Mouse (Mus musculus) liver, embryonic 16.5 days (tissue): ENCODE results near the gene Zdhhc6. TPM values are rescaled to one million over a fixed set of nuclear protein-coding genes. Genes with fewer than 3 reads are reported as not detected.

Experiments used
- ATAC-seq: fragments of 200-750 bp; cut with Nextera tagmentation; 2 replicates; pipeline ENCODE4 v1.8.0; 2017; ENCODE audit warnings: low read depth, mild to moderate bottlenecking, moderate number of reproducible peaks, moderate library complexity
- H3K27ac ChIP-seq: fragments of 300-500 bp; sonication (generic); 2 replicates; pipeline ENCODE4 v1.5.1; 2014; ENCODE audit warnings: mild to moderate bottlenecking, low read length
- H3K27me3 ChIP-seq: fragments of 300-500 bp; sonication (generic); 2 replicates; pipeline ENCODE4 v1.6.1; 2014; ENCODE audit warnings: low read depth, low read length, mixed read lengths; ENCODE audit not compliant: control insufficient read depth, insufficient read depth
- H3K36me3 ChIP-seq: fragments of 300-500 bp; sonication (generic); 2 replicates; pipeline ENCODE4 v1.6.1; 2014; ENCODE audit warnings: mild to moderate bottlenecking; ENCODE audit not compliant: control insufficient read depth, insufficient read depth
- H3K4me1 ChIP-seq: fragments of 300-500 bp; sonication (generic); 2 replicates; pipeline ENCODE4 v1.6.1; 2014; ENCODE audit warnings: low read depth, low read length, mixed read lengths; ENCODE audit not compliant: control insufficient read depth
- H3K4me2 ChIP-seq: fragments of 300-500 bp; sonication (generic); 2 replicates; pipeline ENCODE4 v1.6.1; 2014; ENCODE audit warnings: low read depth, low read length, mixed read lengths
- H3K4me3 ChIP-seq: fragments of 300-500 bp; sonication (generic); 2 replicates; pipeline ENCODE4 v1.5.1; 2014; ENCODE audit warnings: low read depth, mild to moderate bottlenecking, low read length
- H3K9ac ChIP-seq: fragments of 300-500 bp; sonication (generic); 2 replicates; pipeline ENCODE4 v1.6.1; 2014; ENCODE audit warnings: low read depth, low read length
- H3K9me3 ChIP-seq: fragments of 300-500 bp; sonication (generic); replicated peaks from 2 replicates; pipeline ENCODE4 v1.6.1; 2016; ENCODE audit warnings: low read length; ENCODE audit not compliant: control insufficient read depth
- WGBS: fragments of 180-500 bp; shearing (Covaris S2); extraction: QIAGEN DNeasy Blood & Tissue Kit; methylation state at CpG from one replicate; pipeline ENCODE4 v1.1.7; 2014; ENCODE audit not compliant: insufficient replicate concordance; 5-methylcytosine and 5-hydroxymethylcytosine counted together
- polyA plus RNA-seq: library from polyadenylated mRNA; unstranded; fragments of >200 nt; fragmentation: Nextera tagmentation; extraction: Ambion mirVana; gene quantifications from 2 replicates; pipeline ENCODE4 v1.2.1, GENCODE M21; 2015

Zdhhc6 gene
- polyA plus RNA-seq, 1 experiment from 2014 or later = 48.5 TPM

DNA sequence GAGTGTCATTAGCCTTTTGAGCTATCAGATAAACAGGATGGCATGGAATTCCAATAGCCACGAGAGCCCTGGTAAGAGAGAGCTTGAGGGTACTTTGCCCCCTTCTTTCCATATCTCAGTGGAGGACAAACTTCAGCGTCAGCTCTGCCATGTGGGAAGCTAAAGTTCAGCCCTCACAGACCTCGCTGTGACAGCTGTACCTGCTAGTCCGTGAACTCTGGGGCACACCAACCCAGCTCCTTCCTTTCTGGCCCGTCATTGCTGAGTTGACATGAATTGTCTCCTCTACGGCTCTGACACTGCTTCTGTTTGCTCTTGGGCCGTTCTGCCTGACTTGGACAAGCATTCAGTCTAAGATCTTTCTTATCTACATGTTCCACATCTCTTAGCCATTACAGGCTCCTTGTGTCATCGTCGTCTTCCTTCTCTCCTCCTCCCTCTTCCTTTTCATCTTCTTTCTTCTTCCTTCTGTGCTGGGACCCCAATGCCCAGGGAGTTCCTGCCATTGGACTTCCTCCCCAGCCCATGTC, 67.8 kb downstream of the Zdhhc6 start:
- peak overlapping the region; percentile 30; the same call in 1 of the 2 replicates for H3K9ac ChIP-seq
- H3K9me3 ChIP-seq = no peaks in the 10 kb centered on the region
- H3K4me3 ChIP-seq = no peak overlapping the region
- H3K4me1 ChIP-seq = peaks cover 41% of the 10 kb centered on the region
- peak overlapping the region; percentile 23; the same call in 1 of the 2 replicates for H3K4me2 ChIP-seq
- no peaks in the 10 kb centered on the region for H3K36me3 ChIP-seq
- WGBS = 18% methylated on average over 9 of the region's 9 CpGs
- H3K27ac ChIP-seq = peak overlapping the region; percentile 57
- ATAC-seq = peak; percentile 33
- no peaks in the 10 kb centered on the region for H3K27me3 ChIP-seq

GRCm38 (mm10) chr19:55247563-55247962, 68.3 kb downstream of the Zdhhc6 start:
- Histone ChIP-seq H3K27me3 (no peaks in the 10 kb centered on the region), H3K27ac (peak overlapping the region; percentile 57; the same call in 1 of the 2 replicates), H3K9me3 (no peaks in the 10 kb centered on the region), H3K4me1 (peaks cover 39% of the 10 kb centered on the region), H3K36me3 (no peaks in the 10 kb centered on the region), H3K9ac (no peak overlapping the region), H3K4me3 (no peak overlapping the region), H3K4me2 (no peak overlapping the region)
- WGBS = 75% methylated on average over 5 of the region's 5 CpGs
- no peak for ATAC-seq

DNA sequence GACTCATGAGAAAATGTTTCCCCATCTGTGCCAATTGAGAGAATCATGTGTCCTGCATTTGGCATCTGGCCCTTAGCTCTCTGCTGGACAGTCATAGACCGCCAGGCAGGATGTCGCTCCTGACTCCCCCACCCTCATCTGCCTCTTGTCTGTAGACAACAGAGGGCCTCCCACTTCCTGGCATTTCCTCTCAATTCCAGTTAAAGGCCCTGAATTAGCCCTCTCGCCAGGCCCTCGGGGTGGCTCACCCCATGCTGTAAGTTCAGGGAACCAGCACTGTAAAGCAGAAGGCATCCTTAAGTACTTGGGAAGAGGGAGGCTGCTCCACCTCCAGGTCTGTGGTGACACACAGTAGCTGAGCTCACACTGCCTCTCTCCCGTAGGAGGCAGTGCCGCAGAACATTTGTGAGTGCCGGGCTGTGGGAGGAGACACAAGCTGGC, 71.0 kb downstream of the Zdhhc6 start:
- 19% methylated on average over 7 of the region's 7 CpGs for WGBS
- H3K27ac ChIP-seq = no peak overlapping the region
- H3K9me3 ChIP-seq = no peaks in the 10 kb centered on the region
- H3K36me3 ChIP-seq = no peaks in the 10 kb centered on the region
- peaks cover 22% of the 10 kb centered on the region for H3K4me1 ChIP-seq
- H3K9ac ChIP-seq = no peak overlapping the region
- no peaks in the 10 kb centered on the region for H3K27me3 ChIP-seq
- no peak overlapping the region for H3K4me2 ChIP-seq
- ATAC-seq = peak; percentile 69
- H3K4me3 ChIP-seq = no peak overlapping the region

GRCm38 (mm10) chr19:55241186-55241645, 74.6 kb downstream of the Zdhhc6 start, which contains the start of gene Gucy2g:
Gucy2g (minus strand) TSS chr19:55241236.
- Histone ChIP-seq H3K4me2 (no peak within 1 kb of the TSS), H3K9me3 (no peaks in the 10 kb centered on the region), H3K9ac (no peak within 1 kb of the TSS), H3K36me3 (no peaks in the 10 kb centered on the region), H3K4me1 (peaks cover 10% of the 10 kb centered on the region), H3K27me3 (no peaks in the 10 kb centered on the region), H3K4me3 (no peak within 1 kb of the TSS), H3K27ac (no peak within 1 kb of the TSS)
- no peak for ATAC-seq
- WGBS = 72% methylated on average over 6 of the region's 6 CpGs

DNA sequence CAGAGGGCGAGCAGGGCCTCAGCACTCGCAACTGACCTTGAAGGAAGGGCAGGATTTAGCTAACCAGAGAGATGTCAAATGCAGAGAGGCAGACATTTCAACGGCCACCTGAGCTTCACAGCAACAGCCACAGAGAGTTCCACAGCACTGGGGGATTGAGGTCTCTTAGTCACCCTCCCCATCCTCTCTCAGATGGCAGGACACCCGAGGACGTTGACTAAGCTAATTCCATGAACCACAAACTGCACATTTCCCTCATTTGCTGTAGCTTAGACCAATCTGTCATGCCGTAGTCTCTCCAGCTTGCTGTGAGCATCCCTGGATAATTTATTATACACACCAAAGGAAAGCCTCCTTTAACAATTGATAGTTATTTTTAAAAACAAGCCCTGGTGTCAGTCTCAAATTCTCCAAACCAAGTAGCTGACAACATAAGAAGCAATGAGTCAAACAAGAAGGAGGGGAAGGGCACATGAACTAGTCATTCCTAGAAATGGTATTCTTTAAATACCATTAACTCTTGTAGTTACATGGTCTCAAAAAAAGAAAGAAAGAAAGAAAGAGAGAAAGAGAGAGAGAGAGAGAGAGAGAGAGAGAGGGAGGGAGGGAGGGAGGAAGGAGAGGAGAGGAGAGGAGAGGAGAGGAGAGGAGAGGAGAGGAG, 75.9 kb downstream of the Zdhhc6 start:
- no peaks in the 10 kb centered on the region for H3K36me3 ChIP-seq
- no peak for ATAC-seq
- no peak overlapping the region for H3K4me3 ChIP-seq
- peaks cover 3% of the 10 kb centered on the region for H3K4me1 ChIP-seq
- no peaks in the 10 kb centered on the region for H3K27me3 ChIP-seq
- H3K9ac ChIP-seq = no peak overlapping the region
- 57% methylated on average over 6 of the region's 6 CpGs for WGBS
- H3K9me3 ChIP-seq = no peaks in the 10 kb centered on the region
- H3K27ac ChIP-seq = no peak overlapping the region
- H3K4me2 ChIP-seq = no peak overlapping the region

- H3K9me3 ChIP-seq = no peaks in the 10 kb centered on the region
- no peak for ATAC-seq
- H3K27ac ChIP-seq = no peak overlapping the region
- no peaks in the 10 kb centered on the region for H3K36me3 ChIP-seq
- 48% methylated on average over 5 of the region's 5 CpGs for WGBS
- H3K4me1 ChIP-seq = peaks cover 3% of the 10 kb centered on the region
- no peak overlapping the region for H3K4me3 ChIP-seq
- H3K9ac ChIP-seq = no peak overlapping the region
- H3K27me3 ChIP-seq = no peaks in the 10 kb centered on the region
- H3K4me2 ChIP-seq = no peak overlapping the region
Observed at GRCm38 (mm10) chr19:55236564-55236963, 79.3 kb downstream of the Zdhhc6 start.

- Histone ChIP-seq H3K27me3 (no peaks in the 10 kb centered on the region), H3K9ac (no peak overlapping the region), H3K9me3 (no peaks in the 10 kb centered on the region), H3K27ac (no peak overlapping the region), H3K4me1 (peaks cover 3% of the 10 kb centered on the region), H3K4me3 (no peak overlapping the region), H3K4me2 (no peak overlapping the region), H3K36me3 (no peaks in the 10 kb centered on the region)
- no peak for ATAC-seq
- WGBS = 17% methylated on average over 2 of the region's 2 CpGs
Observed at GRCm38 (mm10) chr19:55236026-55236425, 79.8 kb downstream of the Zdhhc6 start.

GRCm38 (mm10) chr19:55232136-55232535, 83.7 kb downstream of the Zdhhc6 start:
- ATAC-seq = peak; percentile 76
- Histone ChIP-seq H3K4me1 (peaks cover 3% of the 10 kb centered on the region), H3K27me3 (no peaks in the 10 kb centered on the region), H3K27ac (0 out of 2 replicates have a peak overlapping the region, but pooled peaks have one; percentile 0), H3K36me3 (no peaks in the 10 kb centered on the region), H3K4me3 (no peak overlapping the region), H3K4me2 (no peak overlapping the region), H3K9me3 (no peaks in the 10 kb centered on the region), H3K9ac (no peak overlapping the region)
- WGBS = 50% methylated on average over 8 of the region's 8 CpGs

GRCm38 (mm10) chr19:55231081-55231480, 84.8 kb downstream of the Zdhhc6 start:
- no peak overlapping the region for H3K27ac ChIP-seq
- ATAC-seq = no peak
- 60% methylated on average over 10 of the region's 10 CpGs for WGBS

More at GRCm38 (mm10) chr19:55231081-55231480, 84.8 kb downstream of the Zdhhc6 start:
- H3K4me3 ChIP-seq = no peak overlapping the region
- no peak overlapping the region for H3K4me2 ChIP-seq
- H3K27me3 ChIP-seq = no peaks in the 10 kb centered on the region
- H3K9ac ChIP-seq = no peak overlapping the region
- no peaks in the 10 kb centered on the region for H3K36me3 ChIP-seq
- H3K9me3 ChIP-seq = no peaks in the 10 kb centered on the region
- H3K4me1 ChIP-seq = peaks cover 3% of the 10 kb centered on the region
